Mouse (Mus musculus): ENCODE results near the gene Rps6ka5. TPM values are rescaled to one million over a fixed set of nuclear protein-coding genes. Genes with fewer than 3 reads are reported as not detected.

Gene Rps6ka5
- polyA plus RNA-seq, 1 experiment from 2014 or later = 5.8 TPM

DNA sequence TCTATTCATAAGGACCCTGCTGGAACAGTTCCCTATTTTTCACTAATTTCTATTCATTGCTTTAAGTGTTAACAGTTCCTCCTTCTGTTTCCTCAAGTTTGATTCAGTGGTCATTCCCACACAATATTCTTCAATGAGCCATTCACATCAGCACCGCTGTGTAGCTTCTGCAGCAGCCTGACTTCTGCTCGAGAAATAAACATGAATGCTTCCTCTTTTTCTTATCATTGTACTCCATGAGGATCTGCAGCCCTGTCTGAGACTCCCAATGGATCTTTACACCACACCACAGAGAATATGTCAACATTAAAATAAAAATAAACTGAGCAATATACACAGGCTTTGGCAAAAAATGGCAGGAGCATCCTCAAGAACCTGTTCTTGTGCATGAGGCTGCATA lies 111.5 kb downstream of the Rps6ka5 start:
- 62% methylated on average over 2 of the region's 2 CpGs for WGBS
- H3K4me2 ChIP-seq (ENCODE audit: low read length) = no peak overlapping the region
- no peak overlapping the region for H3K4me3 ChIP-seq (ENCODE audit: control insufficient read depth in 1 of 2, insufficient read depth in 1 of 2, low read depth in 1 of 2, low read length in 2 of 2)
- no peak for ATAC-seq (ENCODE audit: insufficient number of reproducible peaks, insufficient read depth, low FRiP score, low read depth)
- H3K27me3 ChIP-seq (ENCODE audit: control insufficient read depth, insufficient read depth, low read length) = no peaks in the 10 kb centered on the region
- no peaks in the 10 kb centered on the region for H3K9me3 ChIP-seq (ENCODE audit: control insufficient read depth, low read length)
- no peaks in the 10 kb centered on the region for H3K36me3 ChIP-seq (ENCODE audit: control insufficient read depth, insufficient read depth, low read length)
- 0 out of 4 replicates have a peak, but pooled peaks cover 0 to 5% of the 10 kb centered on the region in 2 experiments for H3K4me1 ChIP-seq (ENCODE audit: control insufficient read depth in 2 of 2, insufficient read depth in 2 of 2, low read length in 2 of 2)
- no peak overlapping the region for H3K27ac ChIP-seq (replicated peaks in 1 of 2; ENCODE audit: control insufficient read depth in 1 of 2, insufficient read depth in 1 of 2, low read depth in 2 of 2, low read length in 2 of 2)
- H3K9ac ChIP-seq (ENCODE audit: low read length) = no peak overlapping the region

DNA sequence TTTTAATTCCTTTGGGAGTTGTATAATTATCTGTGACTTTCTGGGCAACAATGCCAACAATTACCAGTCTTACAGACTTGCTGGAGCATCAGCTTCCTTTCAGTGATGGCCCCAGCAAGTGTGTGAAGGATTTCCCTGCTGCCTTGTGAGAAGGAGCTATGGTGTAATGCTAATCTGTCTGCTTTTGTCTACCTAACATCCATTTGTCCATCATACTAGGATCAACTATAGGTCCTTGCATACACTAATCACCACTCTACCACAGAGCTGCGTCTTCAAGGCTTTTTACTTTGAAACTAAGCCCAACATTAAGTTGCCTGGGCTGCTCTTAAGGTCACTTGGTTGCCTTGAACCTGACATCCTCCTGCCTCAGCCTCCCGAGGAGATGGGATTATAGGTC lies 112.9 kb downstream of the Rps6ka5 start:
- no peak overlapping the region for H3K4me3 ChIP-seq (ENCODE audit: control insufficient read depth in 1 of 2, insufficient read depth in 1 of 2, low read depth in 1 of 2, low read length in 2 of 2)
- H3K36me3 ChIP-seq (ENCODE audit: control insufficient read depth, insufficient read depth, low read length) = no peaks in the 10 kb centered on the region
- 0 out of 4 replicates have a peak, but pooled peaks cover 0 to 5% of the 10 kb centered on the region in 2 experiments for H3K4me1 ChIP-seq (ENCODE audit: control insufficient read depth in 2 of 2, insufficient read depth in 2 of 2, low read length in 2 of 2)
- no peak for ATAC-seq (ENCODE audit: insufficient number of reproducible peaks, insufficient read depth, low FRiP score, low read depth)
- H3K27me3 ChIP-seq (ENCODE audit: control insufficient read depth, insufficient read depth, low read length) = no peaks in the 10 kb centered on the region
- H3K4me2 ChIP-seq (ENCODE audit: low read length) = no peak overlapping the region
- H3K9ac ChIP-seq (ENCODE audit: low read length) = no peak overlapping the region
- H3K27ac ChIP-seq (replicated peaks in 1 of 2; ENCODE audit: control insufficient read depth in 1 of 2, insufficient read depth in 1 of 2, low read depth in 2 of 2, low read length in 2 of 2) = no peak overlapping the region
- WGBS = 87% methylated on average over 2 of the region's 2 CpGs
- H3K9me3 ChIP-seq (ENCODE audit: control insufficient read depth, low read length) = no peaks in the 10 kb centered on the region

DNA sequence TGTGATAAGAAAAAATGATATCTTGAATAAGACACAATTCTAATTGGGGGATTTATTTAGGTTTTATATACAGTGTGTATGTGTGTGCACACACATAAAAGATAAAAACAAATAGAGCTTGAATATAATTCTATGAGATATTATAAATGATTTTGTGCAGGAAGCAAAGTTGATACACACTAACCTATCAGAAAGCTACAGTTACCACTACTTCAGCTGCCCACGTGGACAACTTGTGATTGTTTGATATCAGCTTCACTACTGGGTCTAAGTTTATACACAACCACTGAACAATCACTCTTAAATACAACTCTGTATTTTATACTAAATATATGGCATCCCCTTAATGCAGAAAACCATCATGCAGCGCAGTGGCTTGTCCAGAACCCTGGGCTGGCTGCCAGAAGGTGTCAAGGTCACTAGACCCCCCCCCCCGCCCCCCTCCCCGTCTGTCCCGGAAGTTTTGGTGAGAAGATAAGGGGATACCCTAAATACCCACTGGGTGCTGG lies 113.5 kb downstream of the Rps6ka5 start:
- H3K27ac ChIP-seq (replicated peaks in 1 of 2; ENCODE audit: control insufficient read depth in 1 of 2, insufficient read depth in 1 of 2, low read depth in 2 of 2, low read length in 2 of 2) = no peak overlapping the region
- no peak overlapping the region for H3K9ac ChIP-seq (ENCODE audit: low read length)
- WGBS = 40% methylated on average over 5 of the region's 5 CpGs
- H3K9me3 ChIP-seq (ENCODE audit: control insufficient read depth, low read length) = no peaks in the 10 kb centered on the region
- ATAC-seq (ENCODE audit: insufficient number of reproducible peaks, insufficient read depth, low FRiP score, low read depth) = no peak
- 0 out of 4 replicates have a peak, but pooled peaks cover 0 to 5% of the 10 kb centered on the region in 2 experiments for H3K4me1 ChIP-seq (ENCODE audit: control insufficient read depth in 2 of 2, insufficient read depth in 2 of 2, low read length in 2 of 2)
- no peaks in the 10 kb centered on the region for H3K36me3 ChIP-seq (ENCODE audit: control insufficient read depth, insufficient read depth, low read length)
- no peak overlapping the region for H3K4me2 ChIP-seq (ENCODE audit: low read length)
- no peak overlapping the region for H3K4me3 ChIP-seq (ENCODE audit: control insufficient read depth in 1 of 2, insufficient read depth in 1 of 2, low read depth in 1 of 2, low read length in 2 of 2)
- no peaks in the 10 kb centered on the region for H3K27me3 ChIP-seq (ENCODE audit: control insufficient read depth, insufficient read depth, low read length)

DNA sequence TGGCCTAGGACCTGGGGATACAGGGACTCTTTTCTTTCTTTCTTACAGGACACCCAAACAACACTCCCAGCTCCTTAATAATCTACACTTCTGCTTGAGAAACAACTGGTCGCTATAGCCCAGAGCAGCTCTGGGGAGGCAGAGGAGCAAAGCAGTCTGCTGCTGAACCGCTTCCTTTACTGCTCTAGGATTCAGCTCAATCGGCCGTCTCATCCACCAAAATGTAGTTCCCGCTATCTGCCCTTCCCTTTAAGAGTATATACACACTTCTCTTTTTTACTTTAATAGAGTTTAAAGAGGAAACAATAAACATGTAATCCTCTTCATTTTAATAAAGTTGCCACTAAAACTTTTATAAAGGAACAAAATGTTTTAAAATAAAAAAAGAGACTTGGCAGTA lies 117.0 kb downstream of the Rps6ka5 start:
- Histone ChIP-seq H3K9ac (ENCODE audit: low read length) (no peak overlapping the region), H3K4me2 (ENCODE audit: low read length) (no peak overlapping the region), H3K27me3 (ENCODE audit: control insufficient read depth, insufficient read depth, low read length) (no peaks in the 10 kb centered on the region), H3K27ac (replicated peaks in 1 of 2; ENCODE audit: control insufficient read depth in 1 of 2, insufficient read depth in 1 of 2, low read depth in 2 of 2, low read length in 2 of 2) (no peak overlapping the region), H3K36me3 (ENCODE audit: control insufficient read depth, insufficient read depth, low read length) (no peaks in the 10 kb centered on the region), H3K9me3 (ENCODE audit: control insufficient read depth, low read length) (no peaks in the 10 kb centered on the region), H3K4me3 (ENCODE audit: control insufficient read depth in 1 of 2, insufficient read depth in 1 of 2, low read depth in 1 of 2, low read length in 2 of 2) (no peak overlapping the region), H3K4me1 (ENCODE audit: control insufficient read depth in 2 of 2, insufficient read depth in 2 of 2, low read length in 2 of 2) (0 out of 4 replicates have a peak, but pooled peaks cover 0 to 5% of the 10 kb centered on the region in 2 experiments)
- 87% methylated on average over 5 of the region's 5 CpGs for WGBS
- ATAC-seq (ENCODE audit: insufficient number of reproducible peaks, insufficient read depth, low FRiP score, low read depth) = no peak

DNA sequence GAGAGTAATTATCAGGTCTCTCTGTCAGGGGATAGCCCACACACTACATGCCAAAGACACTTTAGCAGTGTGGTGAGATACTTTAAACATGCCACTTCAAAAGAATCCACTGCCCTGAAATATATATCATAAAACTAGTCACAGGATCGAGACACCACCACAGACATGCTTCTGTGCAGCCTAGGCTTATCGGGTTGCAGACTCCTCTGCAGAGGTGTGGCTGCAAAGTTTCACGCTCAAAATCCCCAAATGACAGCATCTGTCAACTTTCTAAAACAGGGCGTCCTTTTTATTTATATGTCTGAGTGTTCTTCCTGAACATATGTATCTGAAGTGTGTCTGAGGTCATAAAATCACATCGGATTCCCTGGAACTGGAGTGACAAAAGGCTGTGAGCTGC lies 117.7 kb downstream of the Rps6ka5 start:
- Histone ChIP-seq H3K9ac (ENCODE audit: low read length) (no peak overlapping the region), H3K36me3 (ENCODE audit: control insufficient read depth, insufficient read depth, low read length) (no peaks in the 10 kb centered on the region), H3K4me3 (ENCODE audit: control insufficient read depth in 1 of 2, insufficient read depth in 1 of 2, low read depth in 1 of 2, low read length in 2 of 2) (no peak overlapping the region), H3K27me3 (ENCODE audit: control insufficient read depth, insufficient read depth, low read length) (no peaks in the 10 kb centered on the region), H3K9me3 (ENCODE audit: control insufficient read depth, low read length) (no peaks in the 10 kb centered on the region), H3K4me1 (ENCODE audit: control insufficient read depth in 2 of 2, insufficient read depth in 2 of 2, low read length in 2 of 2) (0 out of 4 replicates have a peak, but pooled peaks cover 0 to 5% of the 10 kb centered on the region in 2 experiments), H3K27ac (replicated peaks in 1 of 2; ENCODE audit: control insufficient read depth in 1 of 2, insufficient read depth in 1 of 2, low read depth in 2 of 2, low read length in 2 of 2) (no peak overlapping the region), H3K4me2 (ENCODE audit: low read length) (no peak overlapping the region)
- WGBS = 54% methylated on average over 5 of the region's 5 CpGs
- no peak for ATAC-seq (ENCODE audit: insufficient number of reproducible peaks, insufficient read depth, low FRiP score, low read depth)

DNA sequence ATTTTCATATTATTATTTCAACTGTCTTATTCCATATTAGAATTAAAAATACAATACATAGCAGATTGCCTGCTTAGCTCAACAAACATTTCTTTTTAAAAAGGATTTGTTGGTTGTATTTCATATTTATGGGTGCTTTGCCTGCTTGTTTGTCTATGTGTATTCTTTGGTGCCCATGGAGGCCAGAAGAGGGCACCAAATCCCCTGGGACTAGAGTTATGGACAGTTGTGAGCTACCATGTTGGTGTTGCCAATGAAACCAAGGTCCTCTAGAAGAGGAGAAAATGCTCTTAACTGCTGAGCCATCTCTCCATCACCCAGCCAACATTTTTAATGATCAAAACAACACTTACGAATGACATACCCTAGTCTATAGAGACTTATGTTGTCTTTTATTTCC lies 120.0 kb downstream of the Rps6ka5 start:
- H3K36me3 ChIP-seq (ENCODE audit: control insufficient read depth, insufficient read depth, low read length) = no peaks in the 10 kb centered on the region
- no peak overlapping the region for H3K4me2 ChIP-seq (ENCODE audit: low read length)
- 88% methylated on average over 1 of the region's 1 CpGs for WGBS
- no peak overlapping the region for H3K27ac ChIP-seq (replicated peaks in 1 of 2; ENCODE audit: control insufficient read depth in 1 of 2, insufficient read depth in 1 of 2, low read depth in 2 of 2, low read length in 2 of 2)
- no peaks in the 10 kb centered on the region for H3K27me3 ChIP-seq (ENCODE audit: control insufficient read depth, insufficient read depth, low read length)
- H3K4me1 ChIP-seq (ENCODE audit: control insufficient read depth in 2 of 2, insufficient read depth in 2 of 2, low read length in 2 of 2) = no peaks in the 10 kb centered on the region
- H3K4me3 ChIP-seq (ENCODE audit: control insufficient read depth in 1 of 2, insufficient read depth in 1 of 2, low read depth in 1 of 2, low read length in 2 of 2) = no peak overlapping the region
- no peak for ATAC-seq (ENCODE audit: insufficient number of reproducible peaks, insufficient read depth, low FRiP score, low read depth)
- no peaks in the 10 kb centered on the region for H3K9me3 ChIP-seq (ENCODE audit: control insufficient read depth, low read length)
- no peak overlapping the region for H3K9ac ChIP-seq (ENCODE audit: low read length)

DNA sequence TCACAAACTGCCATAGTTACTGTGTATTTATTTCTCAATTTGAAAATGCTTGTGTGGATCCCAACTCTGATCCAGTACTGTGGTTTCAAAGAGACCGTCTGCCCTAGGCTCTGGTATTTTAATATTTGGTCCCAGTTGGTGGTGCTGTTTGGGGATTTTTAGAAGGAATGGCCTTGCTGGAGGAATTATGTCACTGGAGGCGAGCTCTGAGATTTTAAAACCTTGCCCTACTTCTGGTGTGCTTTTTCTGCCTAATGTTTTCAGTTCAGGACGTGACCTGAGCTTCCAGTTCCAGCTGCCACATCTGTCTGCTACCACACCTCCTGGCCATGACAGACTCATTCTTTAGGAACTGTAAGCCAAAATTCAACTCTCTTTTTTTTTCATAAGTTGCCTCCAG lies 121.2 kb downstream of the Rps6ka5 start:
- H3K9ac ChIP-seq (ENCODE audit: low read length) = no peak overlapping the region
- H3K27ac ChIP-seq (replicated peaks in 1 of 2; ENCODE audit: control insufficient read depth in 1 of 2, insufficient read depth in 1 of 2, low read depth in 2 of 2, low read length in 2 of 2) = no peak overlapping the region
- H3K27me3 ChIP-seq (ENCODE audit: control insufficient read depth, insufficient read depth, low read length) = no peaks in the 10 kb centered on the region
- ATAC-seq (ENCODE audit: insufficient number of reproducible peaks, insufficient read depth, low FRiP score, low read depth) = no peak
- no peak overlapping the region for H3K4me3 ChIP-seq (ENCODE audit: control insufficient read depth in 1 of 2, insufficient read depth in 1 of 2, low read depth in 1 of 2, low read length in 2 of 2)
- no peaks in the 10 kb centered on the region for H3K36me3 ChIP-seq (ENCODE audit: control insufficient read depth, insufficient read depth, low read length)
- H3K4me2 ChIP-seq (ENCODE audit: low read length) = no peak overlapping the region
- no peaks in the 10 kb centered on the region for H3K4me1 ChIP-seq (ENCODE audit: control insufficient read depth in 2 of 2, insufficient read depth in 2 of 2, low read length in 2 of 2)
- H3K9me3 ChIP-seq (ENCODE audit: control insufficient read depth, low read length) = no peaks in the 10 kb centered on the region
- WGBS = 78% methylated on average over 3 of the region's 3 CpGs

DNA sequence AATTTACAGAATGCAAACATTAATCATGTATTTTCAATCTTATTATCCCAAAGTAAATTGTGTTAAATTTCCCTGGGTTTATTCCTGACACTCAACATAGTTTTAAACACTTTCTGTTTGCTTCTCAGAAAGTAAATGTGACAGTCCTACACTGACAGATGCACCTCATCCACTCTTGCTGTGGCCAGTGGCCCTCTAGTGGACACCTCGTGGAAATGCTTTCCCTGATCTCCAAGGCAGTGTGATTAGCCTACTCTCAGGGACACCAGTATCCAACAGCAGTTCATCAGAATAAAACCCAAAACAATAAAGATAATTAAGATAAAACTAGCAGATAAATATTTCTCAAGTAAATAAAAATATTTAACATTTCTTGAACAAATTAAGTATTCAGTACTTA lies 122.2 kb downstream of the Rps6ka5 start:
- Histone ChIP-seq H3K36me3 (ENCODE audit: control insufficient read depth, insufficient read depth, low read length) (no peaks in the 10 kb centered on the region), H3K9me3 (ENCODE audit: control insufficient read depth, low read length) (no peaks in the 10 kb centered on the region), H3K27me3 (ENCODE audit: control insufficient read depth, insufficient read depth, low read length) (no peaks in the 10 kb centered on the region), H3K4me3 (ENCODE audit: control insufficient read depth in 1 of 2, insufficient read depth in 1 of 2, low read depth in 1 of 2, low read length in 2 of 2) (no peak overlapping the region), H3K4me1 (ENCODE audit: control insufficient read depth in 2 of 2, insufficient read depth in 2 of 2, low read length in 2 of 2) (no peaks in the 10 kb centered on the region), H3K4me2 (ENCODE audit: low read length) (no peak overlapping the region), H3K27ac (replicated peaks in 1 of 2; ENCODE audit: control insufficient read depth in 1 of 2, insufficient read depth in 1 of 2, low read depth in 2 of 2, low read length in 2 of 2) (no peak overlapping the region), H3K9ac (ENCODE audit: low read length) (no peak overlapping the region)
- WGBS = 3% methylated on average over 1 of the region's 1 CpGs
- ATAC-seq (ENCODE audit: insufficient number of reproducible peaks, insufficient read depth, low FRiP score, low read depth) = peak; percentile 54; the same call in 1 of the 2 replicates

Measured in heart, embryonic 14.5 days (tissue).